Mouse (Mus musculus) neural tube, embryonic 11.5 days (tissue): ENCODE measurements around the gene Rassf3. TPM values are rescaled to one million over a fixed set of nuclear protein-coding genes. Genes with fewer than 3 reads are reported as not detected.
A peak's percentile ranks its signal among the peaks of the same experiment; 100 is the strongest.

Experiments
- ATAC-seq: fragments of 200-750 bp; cut with Nextera tagmentation; 2 replicates; pipeline ENCODE4 v1.8.0; 2017; ENCODE audit warnings: moderate number of reproducible peaks, mild to moderate bottlenecking, moderate TSS enrichment, moderate library complexity; ENCODE audit not compliant: insufficient read depth, low FRiP score, low TSS enrichment
- DNase-seq: peaks from one replicate; pipeline ENCODE4 v3.0.0-alpha.2; 2015; ENCODE audit warnings: low spot score
- H3K27ac ChIP-seq: fragments of 300-500 bp; sonication (generic); 2 replicates; pipeline ENCODE4 v1.5.1; 2014; ENCODE audit warnings: low read depth, mild to moderate bottlenecking, low read length
- H3K27me3 ChIP-seq: fragments of 300-500 bp; sonication (generic); 2 replicates; pipeline ENCODE4 v1.6.1; 2014; ENCODE audit warnings: mild to moderate bottlenecking, low read length, mixed read lengths; ENCODE audit not compliant: control insufficient read depth, insufficient read depth
- H3K36me3 ChIP-seq: fragments of 300-500 bp; sonication (generic); 2 replicates; pipeline ENCODE4 v1.6.1; 2014; ENCODE audit warnings: mild to moderate bottlenecking, low read length, moderate library complexity, mixed read lengths; ENCODE audit not compliant: control insufficient read depth, insufficient read depth
- H3K4me1 ChIP-seq: fragments of 300-500 bp; sonication (generic); 2 replicates; pipeline ENCODE4 v1.6.1; 2014; ENCODE audit warnings: low read length, mixed read lengths; ENCODE audit not compliant: control insufficient read depth, insufficient read depth
- H3K4me2 ChIP-seq: fragments of 300-500 bp; sonication (generic); 2 replicates; pipeline ENCODE4 v1.6.1; 2014; ENCODE audit warnings: low read depth, mild to moderate bottlenecking, moderate library complexity
- H3K4me3 ChIP-seq: fragments of 300-500 bp; sonication (generic); 2 replicates; pipeline ENCODE4 v1.5.1; 2014; ENCODE audit warnings: low read depth, low read length
- H3K9ac ChIP-seq: fragments of 300-500 bp; sonication (generic); 2 replicates; pipeline ENCODE4 v1.6.1; 2014; ENCODE audit warnings: mild to moderate bottlenecking, low read length
- H3K9me3 ChIP-seq: fragments of 300-500 bp; sonication (generic); 2 replicates; pipeline ENCODE4 v1.6.1; 2016; ENCODE audit warnings: low read length; ENCODE audit not compliant: control insufficient read depth
- WGBS: fragments of 180-500 bp; shearing (Covaris S2); extraction: QIAGEN DNeasy Blood & Tissue Kit; methylation state at CpG from one replicate; pipeline ENCODE4 v1.1.7; 2014; 5-methylcytosine and 5-hydroxymethylcytosine counted together
- polyA plus RNA-seq: library from polyadenylated mRNA; unstranded; fragments of >200 nt; fragmentation: Nextera tagmentation; extraction: Ambion mirVana; gene quantifications from 2 replicates; pipeline ENCODE4 v1.2.1, GENCODE M21; 2014

The Rassf3 gene
- polyA plus RNA-seq, 1 experiment from 2014 or later, result 10.9 TPM

- Histone ChIP-seq H3K4me3 (no peak overlapping the region), H3K27me3 (no peaks in the 10 kb centered on the region), H3K4me2 (no peak overlapping the region), H3K9me3 (no peaks in the 10 kb centered on the region), H3K9ac (no peak overlapping the region), H3K27ac (no peak overlapping the region), H3K4me1 (peaks cover 6% of the 10 kb centered on the region; the same call in 1 of the 2 replicates), H3K36me3 (no peaks in the 10 kb centered on the region)
- DNase-seq, result no peak
- WGBS, result 94% methylated on average over 7 of the region's 7 CpGs
- ATAC-seq, result no peak
Observed at GRCm38 (mm10) chr10:121444198-121444597, 31.9 kb downstream of the Rassf3 start.

DNA sequence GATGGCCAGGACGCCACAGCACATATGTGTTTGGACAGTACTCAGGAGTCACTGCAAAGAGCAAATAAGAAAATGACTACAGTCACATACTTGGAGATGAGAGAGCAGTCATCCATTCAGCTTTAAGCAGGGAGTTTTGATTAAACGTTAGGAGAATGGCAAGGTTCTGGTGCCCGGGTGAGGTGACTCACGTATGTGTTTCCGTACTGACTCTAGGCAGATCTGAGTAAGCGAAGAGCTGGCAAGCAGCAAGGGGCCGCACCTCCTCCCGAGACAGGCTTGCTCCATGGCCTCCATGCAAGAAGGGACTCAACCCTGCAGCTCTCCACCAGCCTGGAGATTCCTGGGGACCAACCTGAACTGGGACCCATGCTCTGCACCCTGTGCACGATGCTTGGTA, 32.4 kb downstream of the Rassf3 start:
- ATAC-seq (no peak), DNase-seq (no peak)
- Histone ChIP-seq H3K9me3 (no peaks in the 10 kb centered on the region), H3K27me3 (no peaks in the 10 kb centered on the region), H3K36me3 (no peaks in the 10 kb centered on the region), H3K27ac (no peak overlapping the region), H3K4me1 (peaks cover 6% of the 10 kb centered on the region; the same call in 1 of the 2 replicates), H3K4me3 (no peak overlapping the region), H3K4me2 (no peak overlapping the region), H3K9ac (no peak overlapping the region)
- 88% methylated on average over 9 of the region's 9 CpGs for WGBS

DNA sequence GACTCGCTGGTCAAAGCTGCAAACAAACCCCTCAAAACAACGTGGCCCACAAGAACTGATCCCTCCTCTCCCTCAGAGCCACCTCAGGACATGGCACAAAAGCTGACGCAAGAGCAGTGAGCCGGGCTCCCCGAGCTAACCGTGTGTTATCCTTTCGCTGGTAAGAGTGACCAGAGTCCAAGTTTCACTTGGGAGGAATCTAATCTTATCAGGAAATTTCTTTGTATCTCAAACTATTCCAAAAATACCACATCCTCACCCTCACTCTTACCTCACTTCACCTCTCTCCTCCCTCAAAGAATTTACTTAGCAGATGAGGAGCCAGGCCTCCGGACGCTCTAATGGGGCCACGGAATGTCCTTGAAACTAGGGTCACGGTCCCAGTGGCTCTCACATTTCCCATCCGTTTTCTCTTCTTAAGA, 36.8 kb downstream of the Rassf3 start:
- no peak overlapping the region for H3K27ac ChIP-seq
- no peaks in the 10 kb centered on the region for H3K27me3 ChIP-seq
- H3K9me3 ChIP-seq, result no peaks in the 10 kb centered on the region
- no peak overlapping the region for H3K4me3 ChIP-seq
- H3K36me3 ChIP-seq, result no peaks in the 10 kb centered on the region
- no peak for DNase-seq
- H3K9ac ChIP-seq, result no peak overlapping the region
- H3K4me2 ChIP-seq, result no peak overlapping the region
- H3K4me1 ChIP-seq, result no peaks in the 10 kb centered on the region
- 89% methylated on average over 12 of the region's 12 CpGs for WGBS
- no peak for ATAC-seq

DNA sequence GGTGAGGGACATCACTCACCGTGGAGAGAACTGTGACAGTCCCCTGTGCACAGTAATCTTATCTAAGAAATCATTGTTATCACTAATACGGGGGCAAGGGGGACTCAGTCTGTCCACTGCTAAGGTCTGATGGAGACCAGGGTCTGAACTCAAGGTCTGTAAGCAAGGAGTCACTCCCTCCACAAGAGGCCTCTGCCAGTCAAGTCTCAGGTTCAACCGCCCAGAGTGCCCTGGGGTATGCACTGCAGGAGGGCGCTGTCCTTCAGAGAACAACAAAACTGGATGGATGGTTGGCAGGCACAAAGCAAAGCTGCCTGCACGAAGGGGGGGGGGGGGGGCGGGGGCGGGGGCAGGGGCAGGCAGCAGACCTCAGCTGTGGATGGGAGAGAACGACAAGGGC, 38.0 kb downstream of the Rassf3 start:
- no peak for DNase-seq
- Histone ChIP-seq H3K4me2 (no peak overlapping the region), H3K9me3 (no peaks in the 10 kb centered on the region), H3K36me3 (no peaks in the 10 kb centered on the region), H3K27me3 (no peaks in the 10 kb centered on the region), H3K4me3 (no peak overlapping the region), H3K9ac (no peak overlapping the region), H3K4me1 (no peaks in the 10 kb centered on the region), H3K27ac (no peak overlapping the region)
- ATAC-seq, result no peak
- WGBS, result 72% methylated on average over 6 of the region's 8 CpGs

GRCm38 (mm10) chr10:121436693-121437092, 39.5 kb downstream of the Rassf3 start:
- Histone ChIP-seq H3K27ac (no peak overlapping the region), H3K4me3 (no peak overlapping the region), H3K4me1 (0 out of 2 replicates have a peak, but pooled peaks cover 2% of the 10 kb centered on the region)

GRCm38 (mm10) chr10:121436258-121436645, 39.9 kb downstream of the Rassf3 start:
- peak; percentile 34 for DNase-seq
- Histone ChIP-seq H3K9me3 (no peaks in the 10 kb centered on the region), H3K4me3 (no peak overlapping the region), H3K4me1 (0 out of 2 replicates have a peak, but pooled peaks cover 2% of the 10 kb centered on the region), H3K36me3 (no peaks in the 10 kb centered on the region), H3K27ac (no peak overlapping the region), H3K27me3 (no peaks in the 10 kb centered on the region), H3K4me2 (no peak overlapping the region), H3K9ac (no peak overlapping the region)
- ATAC-seq, result no peak
- 39% methylated on average over 8 of the region's 8 CpGs for WGBS

More at GRCm38 (mm10) chr10:121436693-121437092, 39.5 kb downstream of the Rassf3 start:
- Histone ChIP-seq H3K36me3 (no peaks in the 10 kb centered on the region), H3K4me2 (no peak overlapping the region), H3K9me3 (no peaks in the 10 kb centered on the region), H3K27me3 (no peaks in the 10 kb centered on the region), H3K9ac (no peak overlapping the region)
- DNase-seq, result no peak
- 59% methylated on average over 4 of the region's 4 CpGs for WGBS
- ATAC-seq, result no peak

DNA sequence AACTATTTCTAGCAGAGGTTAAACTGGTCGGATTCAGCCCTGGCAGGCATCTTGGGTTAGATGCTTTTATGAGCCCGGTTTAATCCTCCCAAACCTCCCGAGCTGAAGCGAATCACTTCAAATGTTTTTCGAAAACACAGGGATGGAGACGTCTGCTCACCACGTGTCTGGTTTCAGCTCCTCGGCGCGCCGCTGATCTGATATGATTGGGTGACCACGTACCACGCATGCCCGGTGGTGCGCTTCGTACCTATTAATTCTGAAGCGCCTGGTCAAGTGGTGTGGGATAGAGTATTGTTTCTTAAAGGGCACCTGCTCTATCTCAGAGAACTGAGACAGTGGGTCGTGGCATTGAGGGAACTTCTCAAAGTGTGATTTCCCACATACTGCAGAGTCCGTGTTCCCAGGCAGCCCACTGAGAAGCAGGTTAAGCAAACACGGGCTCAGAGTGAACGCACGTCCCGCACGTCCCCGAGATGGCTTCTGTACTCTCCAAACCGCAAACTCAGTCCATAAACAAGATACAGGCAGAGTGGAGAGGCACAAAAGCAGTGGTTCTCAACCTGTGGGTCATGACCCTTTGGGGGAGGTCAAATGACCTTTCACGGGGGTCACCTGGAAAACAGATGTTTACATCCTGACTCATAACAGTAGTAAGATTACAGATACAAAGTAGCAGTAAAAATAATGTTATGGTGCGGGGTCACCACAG, 40.4 kb downstream of the Rassf3 start:
- H3K36me3 ChIP-seq, result no peaks in the 10 kb centered on the region
- 0 out of 2 replicates have a peak, but pooled peaks cover 2% of the 10 kb centered on the region for H3K4me1 ChIP-seq
- no peak overlapping the region for H3K27ac ChIP-seq
- H3K9ac ChIP-seq, result no peak overlapping the region
- no peak for ATAC-seq
- H3K9me3 ChIP-seq, result no peaks in the 10 kb centered on the region
- H3K27me3 ChIP-seq, result no peaks in the 10 kb centered on the region
- peak; percentile 42 for DNase-seq
- no peak overlapping the region for H3K4me2 ChIP-seq
- no peak overlapping the region for H3K4me3 ChIP-seq
- 62% methylated on average over 28 of the region's 28 CpGs for WGBS

GRCm38 (mm10) chr10:121434441-121435103, 41.6 kb downstream of the Rassf3 start:
- 69% methylated on average over 15 of the region's 15 CpGs for WGBS
- Histone ChIP-seq H3K9me3 (no peaks in the 10 kb centered on the region), H3K4me3 (no peak overlapping the region), H3K9ac (no peak overlapping the region), H3K4me1 (peaks cover 12% of the 10 kb centered on the region), H3K4me2 (no peak overlapping the region), H3K27ac (no peak overlapping the region), H3K27me3 (no peaks in the 10 kb centered on the region), H3K36me3 (no peaks in the 10 kb centered on the region)
- DNase-seq (no peak), ATAC-seq (no peak)
